Mouse (Mus musculus): ENCODE results near the gene Zfand4.
"Not testable (repeated sequence)": the region's sequence is repeated elsewhere in the genome, so short reads cannot be mapped to it uniquely, and the experiment has no call there.

Zfand4 gene

DNA sequence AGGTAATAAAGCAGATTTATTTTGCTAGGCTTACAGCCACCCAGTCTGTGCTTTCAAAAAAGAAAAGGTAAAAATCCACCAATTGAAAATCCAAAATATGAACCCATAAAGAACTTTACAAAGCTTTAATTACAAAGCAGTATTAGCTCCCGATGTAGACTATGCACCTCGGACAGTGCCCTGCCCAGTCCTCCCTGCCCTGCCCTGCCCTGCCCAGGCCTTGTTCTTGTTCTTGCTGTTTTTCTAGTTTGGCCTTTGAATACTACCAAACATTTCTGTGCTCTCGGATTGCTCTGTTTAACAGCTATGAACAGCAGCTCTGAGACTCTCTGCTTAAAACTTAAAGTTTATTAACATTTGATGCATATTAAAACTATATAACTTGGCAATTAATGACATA is 62.6 kb downstream of the Zfand4 start:
- DNase-seq = no peak

DNA sequence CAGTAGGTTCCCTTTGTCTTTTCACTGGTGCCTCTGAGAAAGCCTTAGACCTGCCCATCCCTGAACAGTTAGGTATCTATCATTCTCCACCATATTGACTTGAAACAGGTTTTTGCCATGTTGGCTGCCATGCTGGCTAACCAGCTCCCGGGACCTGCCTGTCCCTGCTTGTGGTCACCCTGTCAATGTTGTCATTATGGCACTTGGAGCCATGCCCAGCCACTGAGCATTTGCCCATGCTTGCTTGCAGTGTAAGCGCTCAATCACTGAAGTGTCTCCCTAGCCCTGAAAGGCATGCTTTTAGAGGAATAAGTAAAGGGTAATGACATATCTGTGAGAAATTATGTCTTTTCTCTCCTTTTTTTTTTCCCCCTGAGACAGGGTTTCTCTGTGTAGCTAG is 67.4 kb downstream of the Zfand4 start:
- no peak for DNase-seq

DNA sequence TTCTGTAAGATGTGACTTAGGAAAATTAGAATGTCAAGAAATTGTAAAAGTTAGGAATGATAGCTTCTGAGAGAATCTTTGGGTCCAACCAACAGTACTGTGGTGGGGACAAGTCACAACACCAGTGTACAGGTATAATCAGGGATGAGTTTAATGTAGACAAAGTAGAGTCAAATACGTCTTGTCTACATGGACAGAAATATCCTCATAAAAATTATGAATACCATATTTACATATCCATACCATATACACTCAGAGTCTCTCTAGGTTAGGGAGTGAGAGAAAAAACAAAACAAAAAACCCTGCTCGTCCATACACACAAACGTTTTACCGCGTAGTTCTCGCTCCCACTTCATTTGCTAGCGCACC is 73.4 kb downstream of the Zfand4 start:
- no peak for DNase-seq

DNA sequence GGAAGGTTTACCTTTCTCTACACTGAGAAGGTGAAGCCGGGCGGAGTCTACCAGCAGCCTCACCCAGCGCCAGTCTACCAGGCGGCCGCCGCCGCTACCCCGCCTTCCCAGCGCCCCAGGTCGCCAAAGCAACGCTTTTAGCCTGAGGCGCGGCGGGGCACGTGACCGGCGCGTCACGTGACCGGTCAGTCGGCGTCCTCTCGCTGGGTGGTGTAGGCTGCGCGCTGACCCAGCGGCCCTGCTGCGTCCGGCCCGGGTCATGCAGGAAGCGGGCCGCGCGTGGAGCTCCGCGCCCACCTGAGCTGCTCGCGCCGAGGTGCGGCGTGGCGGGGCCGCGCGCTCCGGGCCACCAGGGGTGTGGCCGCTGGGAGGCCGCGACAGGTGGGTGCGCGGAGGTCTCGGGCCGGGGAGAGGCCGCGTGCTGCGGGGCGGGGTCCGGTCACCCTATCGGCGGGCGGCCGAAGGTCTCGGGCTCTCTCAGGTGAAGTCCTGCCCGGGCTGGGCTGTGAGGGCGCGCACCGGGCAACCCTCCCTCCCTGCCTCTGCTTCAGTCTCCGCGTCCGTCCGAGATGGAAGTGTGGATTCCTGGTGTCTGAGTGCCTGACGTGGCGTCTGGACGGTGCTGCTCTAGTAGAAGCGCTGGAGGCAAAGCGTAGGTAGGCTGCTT is 73.9 kb downstream of the Zfand4 start, which contains the start of gene March8:
Gene March8, plus strand, starts transcription at position 190 of the 667 bp plus-strand sequence.
- peak; percentile 92 for DNase-seq

DNA sequence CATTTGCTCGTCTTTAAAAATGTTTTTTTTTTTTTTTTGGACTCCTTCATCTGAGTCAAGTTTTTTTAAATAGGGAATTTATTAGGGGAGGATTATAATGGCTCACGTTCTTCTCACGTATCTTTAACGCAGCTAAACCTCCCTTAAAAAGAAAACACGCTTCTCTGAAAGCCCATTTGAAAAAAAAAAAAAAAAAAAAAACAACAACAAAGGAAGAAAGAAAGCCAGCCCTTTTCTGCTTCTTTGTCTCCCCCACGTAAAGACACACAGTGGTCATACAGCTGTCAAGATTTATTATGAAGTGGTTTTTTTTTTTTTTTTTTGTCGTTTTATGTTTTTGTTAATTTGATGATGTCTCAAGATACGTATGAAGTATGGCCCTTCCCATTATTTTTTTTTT is 74.5 kb downstream of the Zfand4 start:
- no peak for DNase-seq

DNA sequence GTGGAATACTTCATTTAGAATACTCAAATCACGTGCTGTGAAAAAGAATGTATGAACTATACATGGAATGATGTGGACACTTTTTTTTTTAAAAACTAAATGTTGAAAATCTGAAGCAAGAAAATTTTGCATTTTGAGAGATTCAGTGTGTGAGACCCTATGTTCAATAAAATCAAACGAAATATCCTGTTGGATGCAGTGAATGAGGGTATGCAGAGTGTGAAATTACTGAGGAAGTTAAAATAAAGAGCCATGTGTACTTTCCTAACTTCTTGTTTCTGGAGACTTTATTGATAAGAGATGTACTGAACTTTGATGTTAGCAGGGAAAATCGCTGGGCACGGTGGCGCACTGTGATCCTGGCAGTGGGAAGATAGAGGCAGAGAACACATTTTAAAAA is 75.1 kb downstream of the Zfand4 start:
- no peak for DNase-seq

DNA sequence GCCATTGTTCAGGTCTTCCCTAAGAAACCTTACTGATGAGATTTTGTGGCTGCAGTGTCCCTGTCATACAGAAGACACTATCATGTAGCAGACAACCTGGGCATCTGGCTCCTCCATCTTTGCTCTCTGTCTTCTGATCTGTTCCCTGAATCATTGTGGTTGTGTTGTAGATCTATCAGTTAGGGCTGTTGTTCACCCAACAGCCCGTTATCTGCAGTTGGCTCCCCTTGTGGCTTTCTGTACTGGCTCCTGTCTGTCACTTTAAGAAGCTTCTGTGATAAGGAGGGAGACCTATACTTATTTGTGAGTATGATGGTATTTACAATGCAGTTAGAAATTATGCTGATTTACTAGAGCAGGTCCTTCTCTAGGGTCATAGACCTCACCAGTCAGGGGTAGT is 76.5 kb downstream of the Zfand4 start:
- no peak for DNase-seq

DNA sequence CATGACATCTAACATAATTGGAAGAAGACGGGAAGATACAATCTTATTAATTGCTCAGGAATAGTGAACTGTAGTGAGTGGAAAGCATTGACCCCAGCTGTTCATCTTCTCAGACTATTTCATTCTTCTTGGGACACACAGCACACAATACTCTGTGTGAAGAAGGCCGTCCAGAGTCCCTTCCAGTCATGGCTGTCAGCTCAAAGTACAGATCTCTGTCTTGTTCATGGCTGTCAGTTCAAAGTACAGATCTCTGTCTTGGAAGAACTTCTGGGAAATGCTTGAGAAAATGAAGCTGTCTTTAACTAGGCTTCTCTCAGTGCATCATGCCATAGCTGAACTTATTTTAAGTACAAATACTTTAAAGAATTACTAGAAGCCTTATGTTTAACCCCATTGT is 83.9 kb downstream of the Zfand4 start:
- DNase-seq = no peak

DNA sequence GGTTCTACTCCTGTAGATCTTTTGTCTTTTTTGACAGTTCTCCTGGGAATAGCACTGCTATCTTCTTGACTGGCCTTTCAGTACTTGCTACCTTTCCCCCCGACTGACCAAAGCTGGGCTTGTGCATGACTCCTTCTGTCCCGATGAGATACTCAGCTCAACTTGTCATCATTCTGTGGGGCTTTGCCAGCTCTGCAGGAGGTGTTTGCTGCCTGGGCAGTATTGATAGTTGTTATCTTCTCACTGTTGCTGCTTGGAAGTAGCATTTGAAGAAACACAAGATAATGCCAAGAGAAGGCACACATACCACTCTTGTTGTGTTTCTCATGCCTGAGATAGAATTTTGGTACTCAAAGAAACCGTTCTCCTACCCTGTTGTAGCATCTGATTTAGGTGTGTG is 86.0 kb downstream of the Zfand4 start:
- no peak for DNase-seq

DNA sequence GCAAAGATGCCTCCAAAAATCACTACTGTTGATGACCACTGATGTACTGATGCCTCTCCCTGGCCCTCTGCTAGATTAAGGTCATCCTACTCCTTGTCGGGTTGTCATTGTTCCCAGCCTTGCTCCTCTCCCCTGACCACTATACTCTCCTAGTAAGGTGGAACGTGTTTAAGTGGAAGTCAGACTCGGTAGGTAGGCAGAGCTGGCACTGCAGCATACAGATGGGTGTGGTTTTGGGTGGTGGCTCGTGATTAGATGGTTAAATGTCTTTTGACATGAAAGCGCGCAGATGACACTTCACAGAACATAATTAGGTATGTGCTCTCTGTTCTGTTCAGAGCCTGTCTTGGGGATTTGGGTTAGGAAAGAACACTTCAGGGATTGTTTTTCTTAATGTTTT is 86.6 kb downstream of the Zfand4 start:
- no peak for DNase-seq

DNA sequence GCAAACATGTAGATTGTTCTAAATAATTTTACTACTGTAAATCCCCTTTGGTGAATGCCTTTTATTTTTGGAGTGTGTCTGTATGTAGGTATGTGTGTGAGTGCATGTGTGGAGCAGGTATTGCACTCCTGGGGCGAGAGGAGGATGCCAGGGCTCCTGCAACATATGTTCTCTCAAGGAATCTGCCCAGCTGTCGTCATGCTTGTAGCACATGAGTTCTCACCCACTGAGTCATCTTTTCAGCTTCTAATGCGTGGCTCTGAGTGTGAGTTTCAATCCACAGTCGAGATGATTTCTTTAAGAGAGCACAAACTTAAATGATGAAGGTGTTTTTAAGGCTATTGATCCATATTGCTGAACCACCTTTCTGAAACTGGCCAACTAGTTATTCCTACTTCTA is 87.5 kb downstream of the Zfand4 start:
- DNase-seq = no peak

DNA sequence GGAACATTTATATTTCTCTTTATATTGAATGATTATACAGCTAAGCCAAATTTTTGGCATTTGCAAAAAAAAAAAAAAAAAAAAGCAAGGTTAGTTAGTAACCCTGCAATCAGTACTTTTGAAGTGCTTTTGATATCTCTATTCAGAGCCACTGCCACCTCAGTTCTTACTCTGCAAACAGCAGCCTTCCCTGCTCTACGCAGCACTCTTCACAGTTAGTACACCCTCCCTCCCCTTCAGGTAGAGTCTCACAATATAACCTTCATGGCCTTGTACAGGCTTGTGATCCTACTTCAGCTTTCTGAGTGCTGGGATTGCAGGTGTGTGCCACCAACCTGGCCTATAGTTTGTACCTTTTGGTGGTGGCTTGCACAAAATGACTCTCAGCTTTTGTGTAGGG is 89.4 kb downstream of the Zfand4 start:
- no peak for DNase-seq

DNA sequence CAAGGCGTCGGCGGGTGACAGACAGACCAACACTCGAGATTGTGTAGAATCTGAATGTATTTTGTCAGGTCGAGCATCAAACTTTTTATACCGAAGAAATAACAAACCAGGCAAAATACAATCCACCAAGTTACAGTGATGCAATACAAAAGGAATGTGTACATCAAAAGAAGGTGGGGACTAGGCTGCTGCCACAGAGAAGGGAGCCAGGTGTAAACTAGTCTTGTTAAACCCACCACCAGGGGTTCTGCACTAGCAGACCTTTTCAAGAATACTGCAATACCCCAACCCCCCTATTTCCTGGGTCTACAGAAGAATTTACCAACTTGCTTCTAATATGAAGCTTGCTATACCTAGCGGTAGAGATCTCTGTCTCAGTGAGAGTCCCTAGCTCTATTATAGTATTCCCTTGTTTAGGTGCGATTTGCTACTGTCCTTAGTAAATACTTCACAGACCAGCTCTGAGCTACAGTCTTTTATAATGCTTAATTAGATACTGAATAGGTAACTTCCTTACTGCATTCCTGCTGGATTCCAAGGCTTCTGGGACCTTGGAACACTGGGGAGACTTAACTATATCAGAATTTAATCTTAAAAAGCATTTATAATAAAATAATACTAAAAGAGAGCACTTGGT is 92.4 kb downstream of the Zfand4 start:
- DNase-seq = not testable (repeated sequence)

DNA sequence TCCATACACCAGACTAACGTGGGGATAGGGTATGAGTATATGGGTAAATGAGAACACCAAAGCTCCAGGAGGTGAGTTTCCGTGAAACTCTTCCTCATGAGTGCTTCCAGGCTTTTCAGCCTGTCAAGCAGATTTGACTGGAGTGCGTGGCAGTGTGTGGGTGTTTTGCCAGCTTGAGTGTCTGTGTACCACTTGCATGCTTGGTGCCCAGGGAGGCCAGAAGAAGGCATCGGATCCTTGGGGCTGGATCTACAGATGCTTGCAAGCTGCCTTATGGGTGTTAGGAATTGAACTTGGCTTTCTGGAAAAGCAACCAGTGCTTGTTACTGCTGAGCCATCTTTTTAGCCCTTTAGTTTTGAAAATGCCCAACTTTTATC is 92.9 kb downstream of the Zfand4 start:
- DNase-seq = no peak

DNA sequence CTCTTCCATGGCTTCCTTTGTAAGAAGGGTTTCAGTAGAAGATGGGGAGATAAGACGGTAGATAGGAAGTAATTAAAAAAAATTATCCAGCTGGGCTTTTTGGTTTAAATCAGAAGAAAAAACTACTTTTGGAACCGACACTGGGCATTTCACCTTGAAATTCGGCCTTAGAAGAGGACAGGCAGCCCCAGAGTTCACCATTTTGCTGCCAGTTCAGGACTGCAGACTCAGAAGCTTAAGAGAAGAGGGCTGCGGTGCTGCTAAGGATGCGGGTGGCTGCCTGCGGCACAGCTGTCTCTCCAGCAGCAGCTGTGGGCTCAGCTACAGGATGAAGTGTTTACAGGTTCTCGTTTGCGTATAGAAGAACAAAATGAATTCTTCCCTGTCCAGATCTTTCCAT is 94.0 kb downstream of the Zfand4 start:
- DNase-seq = no peak

DNA sequence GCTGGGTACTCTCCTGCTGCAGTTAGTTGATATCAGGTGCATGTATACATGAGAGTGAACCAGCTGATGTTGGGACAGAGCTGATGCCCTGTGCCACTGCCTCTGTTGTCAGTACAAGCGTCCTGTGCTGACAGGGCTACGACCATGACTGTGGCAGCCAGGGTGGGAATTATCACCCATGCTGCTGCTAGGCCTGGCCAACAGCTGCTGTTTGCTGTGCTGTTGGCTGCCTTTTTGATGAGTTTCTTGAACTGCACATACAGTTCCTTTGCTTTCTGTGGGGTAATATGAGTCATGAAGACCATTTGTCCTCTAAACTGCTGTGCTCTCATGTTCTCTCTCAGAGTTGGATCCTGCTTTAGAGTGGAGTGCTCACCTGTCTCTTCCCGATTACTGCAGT is 95.2 kb downstream of the Zfand4 start:
- no peak for DNase-seq

DNA sequence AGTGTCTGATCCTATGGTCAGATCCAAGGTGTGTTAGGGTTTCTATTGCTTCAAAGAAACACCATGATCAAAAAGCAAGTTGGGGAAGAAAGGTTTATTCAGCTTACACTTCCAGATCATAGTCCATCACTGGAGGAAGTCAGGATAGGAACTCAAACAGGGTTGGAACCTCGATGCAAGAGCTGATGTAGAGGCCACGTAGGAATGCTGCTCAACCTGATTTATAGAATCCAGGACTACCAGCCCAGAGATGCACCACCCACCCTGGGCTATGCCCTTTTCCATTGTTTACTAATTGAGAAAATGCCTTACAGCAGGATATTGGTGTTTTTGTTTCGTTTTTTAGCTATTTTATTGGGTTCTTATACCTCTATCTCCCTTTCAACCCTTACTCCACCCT is 97.4 kb downstream of the Zfand4 start:
- DNase-seq = no peak

DNA sequence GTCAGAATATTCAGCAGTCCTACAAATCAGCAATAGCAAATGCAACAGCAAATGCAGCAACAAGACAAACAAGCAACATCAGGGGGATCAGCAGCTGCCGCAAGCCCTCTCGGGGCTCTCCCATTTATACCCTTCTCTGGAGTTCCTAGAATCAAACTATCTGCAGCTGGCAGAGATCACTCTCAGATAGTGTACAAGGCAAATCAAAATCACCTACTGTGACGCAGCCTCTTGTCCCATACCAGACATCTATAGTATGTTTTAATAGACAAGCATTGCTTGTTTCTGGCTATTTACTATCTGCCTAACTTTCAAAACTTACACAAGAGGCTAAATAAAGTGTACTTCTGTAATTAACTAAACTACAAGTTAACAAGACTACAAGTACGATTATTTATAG is 98.0 kb downstream of the Zfand4 start:
- no peak for DNase-seq

DNA sequence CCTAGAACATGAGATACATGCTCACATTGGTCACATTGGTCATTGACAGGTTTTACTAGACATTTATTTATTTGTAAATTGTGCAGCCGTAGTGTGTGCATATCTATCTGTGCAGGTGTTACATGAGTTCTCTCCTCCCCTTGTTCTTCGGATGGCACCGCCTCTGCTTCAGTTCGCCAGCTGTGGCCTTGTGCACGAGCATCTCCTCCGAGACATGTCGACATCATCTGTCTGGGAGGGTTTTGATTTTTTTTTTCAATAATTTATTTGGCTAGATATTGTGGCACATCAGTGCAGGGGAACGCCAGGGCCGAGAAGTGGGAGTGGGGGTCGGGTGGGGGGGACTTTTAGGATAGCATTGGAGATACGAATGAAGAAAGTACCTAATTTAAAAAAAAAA is 103.9 kb downstream of the Zfand4 start:
- no peak for DNase-seq

DNA sequence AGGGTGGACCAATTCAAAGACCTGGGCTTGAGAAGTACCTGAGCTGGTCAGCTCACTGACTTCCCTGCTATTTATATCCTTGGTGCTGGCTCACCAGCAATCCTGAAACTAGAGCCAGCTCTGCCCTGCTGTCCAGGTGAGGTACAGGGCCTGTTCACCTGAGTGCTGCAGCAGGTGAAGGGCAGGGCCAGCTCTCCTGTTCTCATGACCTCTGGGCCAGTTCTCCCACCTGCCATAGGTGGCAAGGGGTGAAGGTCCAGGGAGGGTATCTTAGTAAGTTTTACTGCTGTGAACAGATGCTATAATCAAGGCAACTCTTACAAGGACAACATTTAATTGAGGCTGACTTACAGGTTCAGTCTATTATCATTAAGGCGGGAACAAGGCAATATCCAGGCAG is 105.8 kb downstream of the Zfand4 start:
- DNase-seq = no peak

DNA sequence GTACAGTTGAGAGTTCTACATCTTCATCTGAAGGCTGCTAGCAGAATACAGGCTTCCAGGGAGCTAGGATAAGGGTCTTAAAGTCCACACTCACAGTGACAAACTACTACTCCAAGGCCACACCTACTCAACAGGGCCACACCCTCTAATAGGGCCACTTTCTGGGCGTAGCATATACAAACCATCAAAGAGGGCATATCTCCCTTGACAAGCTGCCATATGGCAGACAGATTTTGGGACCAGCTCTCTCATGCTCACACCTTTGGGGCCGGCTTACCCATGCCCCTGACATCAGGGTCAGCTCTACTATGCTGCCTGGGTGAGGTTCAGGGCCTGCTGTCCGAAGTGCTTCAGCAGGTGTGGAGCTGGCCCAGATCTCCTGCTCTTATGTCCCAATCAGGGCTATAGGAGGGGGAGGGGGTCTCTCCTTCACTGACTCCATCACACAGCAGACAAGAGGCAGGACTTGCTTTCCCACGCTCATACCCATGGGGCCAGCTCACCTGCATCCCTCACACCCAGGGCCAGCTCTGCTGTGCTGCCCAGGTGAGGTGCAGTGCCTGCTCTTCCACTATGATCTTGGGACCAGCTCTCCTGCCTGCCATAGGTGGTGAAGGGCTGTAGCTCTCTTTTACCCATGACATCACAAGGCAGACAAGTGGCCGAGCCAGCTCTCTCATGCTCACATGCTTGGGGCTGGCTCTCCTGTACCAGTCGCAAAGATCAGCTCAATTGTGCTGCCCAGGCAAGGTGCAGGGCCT is 106.4 kb downstream of the Zfand4 start:
- no peak for DNase-seq

DNA sequence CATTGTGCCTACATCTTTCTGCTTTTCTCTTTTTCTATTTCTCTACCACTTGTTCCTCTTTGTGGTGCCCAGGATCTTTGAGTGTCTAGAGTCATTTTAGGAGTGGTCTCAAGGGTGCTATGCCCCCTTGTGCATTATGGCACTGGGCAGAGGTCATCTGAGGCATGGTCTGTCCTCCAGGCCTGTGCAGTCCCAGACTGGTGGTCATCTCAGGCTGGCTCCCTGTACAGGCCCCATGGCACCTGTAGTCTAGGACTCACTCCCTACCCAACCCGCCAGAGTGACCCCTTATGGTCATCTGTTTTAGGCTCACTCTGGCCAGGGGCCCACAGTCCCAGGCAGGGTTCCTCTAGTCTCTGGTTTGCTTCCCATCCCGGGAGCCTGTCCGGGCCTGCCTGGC is 107.5 kb downstream of the Zfand4 start:
- no peak for DNase-seq

DNA sequence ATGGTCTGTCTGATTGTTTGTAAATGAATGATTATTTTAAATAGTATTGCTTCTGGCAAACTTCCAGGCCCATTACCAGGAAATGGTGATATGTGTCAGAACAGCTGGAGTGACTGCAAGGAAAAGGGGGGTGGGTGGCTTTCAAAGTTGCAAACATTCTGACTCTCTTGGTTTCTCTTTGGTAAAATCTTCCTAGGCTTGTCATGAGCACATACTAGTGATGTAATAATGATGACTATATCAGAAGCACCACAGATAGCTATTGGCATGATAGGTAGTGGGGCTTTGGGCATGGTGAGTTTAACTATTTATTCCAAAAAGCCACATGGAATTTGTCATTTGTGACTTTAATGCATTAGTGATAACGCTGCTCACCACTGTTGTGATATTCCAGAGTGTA is 110.1 kb downstream of the Zfand4 start:
- no peak for DNase-seq

DNA sequence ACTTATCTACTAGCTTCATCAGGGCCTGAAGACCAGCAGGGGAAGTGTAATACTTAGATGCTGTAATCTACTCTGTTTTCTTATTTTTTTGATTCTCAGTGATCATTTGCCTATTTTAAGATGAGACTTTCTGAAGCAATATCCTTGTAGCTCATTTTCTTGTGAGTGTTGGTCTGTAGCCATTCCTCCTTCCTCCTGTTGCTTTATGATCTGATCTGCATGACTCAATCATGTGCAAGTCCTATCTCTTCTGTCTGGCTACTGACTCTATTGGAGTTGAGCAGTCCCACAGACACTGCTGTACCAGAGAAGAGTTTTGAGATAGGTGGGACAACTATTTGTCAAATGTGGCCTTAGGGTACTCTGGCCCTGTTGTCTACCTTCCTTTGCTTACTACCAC is 110.6 kb downstream of the Zfand4 start:
- no peak for DNase-seq

DNA sequence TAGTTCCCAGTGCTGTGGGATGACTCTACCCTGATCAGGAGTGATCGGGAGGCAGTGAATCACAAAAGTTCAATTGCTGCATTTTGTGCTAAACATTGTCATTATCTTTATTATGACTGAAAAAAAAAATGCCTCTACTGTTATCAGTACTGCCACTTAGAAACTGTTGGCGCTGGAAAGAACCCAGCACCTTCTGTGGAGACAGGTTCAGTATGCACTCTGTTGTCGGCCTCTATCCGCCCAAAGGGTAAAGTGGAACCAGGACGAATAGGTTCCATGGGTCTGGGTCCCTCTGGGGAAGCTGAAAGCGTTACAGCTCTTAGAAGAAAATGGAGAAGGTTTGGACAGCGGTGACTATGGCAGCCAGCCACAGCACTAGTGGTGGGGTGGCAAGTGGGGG is 114.9 kb downstream of the Zfand4 start:
- no peak for DNase-seq

Measured in cerebellum, adult 11-12 months (tissue).